Mouse (Mus musculus) lung, embryonic 14.5 days (tissue): Measurements from ENCODE around the gene Cdk13. TPM values are rescaled to one million over a fixed set of nuclear protein-coding genes. Genes with fewer than 3 reads are reported as not detected.
A peak's percentile ranks its signal among the peaks of the same experiment; 100 is the strongest.

Experiments used
- ATAC-seq: fragments of 200-750 bp; cut with Nextera tagmentation; 2 replicates; pipeline ENCODE4 v1.8.0; 2017; ENCODE audit warnings: mild to moderate bottlenecking, moderate TSS enrichment, moderate library complexity; ENCODE audit not compliant: insufficient read depth
- DNase-seq: peaks from one replicate; pipeline ENCODE4 v3.0.0-alpha.2; 2015
- H3K27ac ChIP-seq: fragments of 300-500 bp; sonication (generic); 2 replicates; pipeline ENCODE4 v1.5.1; 2014; ENCODE audit warnings: low read depth, mild to moderate bottlenecking, moderate library complexity
- H3K27me3 ChIP-seq: fragments of 300-500 bp; sonication (generic); 2 replicates; pipeline ENCODE4 v1.6.1; 2014; ENCODE audit warnings: low read length, control low read depth; ENCODE audit not compliant: insufficient read depth
- H3K36me3 ChIP-seq: fragments of 300-500 bp; sonication (generic); 2 replicates; pipeline ENCODE4 v1.6.1; 2014; ENCODE audit warnings: control low read depth; ENCODE audit not compliant: insufficient read depth
- H3K4me1 ChIP-seq: fragments of 300-500 bp; sonication (generic); 2 replicates; pipeline ENCODE4 v1.6.1; 2014; ENCODE audit warnings: antibody characterized with exemption, control low read depth; ENCODE audit not compliant: insufficient read depth
- H3K4me2 ChIP-seq: fragments of 300-500 bp; sonication (generic); 2 replicates; pipeline ENCODE4 v1.6.1; 2014; ENCODE audit warnings: mild to moderate bottlenecking
- H3K4me3 ChIP-seq: fragments of 300-500 bp; sonication (generic); 2 replicates; pipeline ENCODE4 v1.5.1; 2014; ENCODE audit warnings: low read depth, low read length
- H3K9ac ChIP-seq: fragments of 300-500 bp; sonication (generic); 2 replicates; pipeline ENCODE4 v1.6.1; 2014
- H3K9me3 ChIP-seq: fragments of 300-500 bp; sonication (generic); 2 replicates; pipeline ENCODE4 v1.6.1; 2016; ENCODE audit warnings: low read depth, low read length, control low read depth
- CTCF ChIP-seq: IDR thresholded peaks from 2 replicates; pipeline ENCODE4 v1.5.1; 2016; ENCODE audit warnings: antibody characterized with exemption, low read depth
- WGBS: fragments of 180-500 bp; shearing (Covaris S2); extraction: QIAGEN DNeasy Blood & Tissue Kit; methylation state at CpG from one replicate; pipeline ENCODE4 v1.1.7; 2014; 5-methylcytosine and 5-hydroxymethylcytosine counted together
- polyA plus RNA-seq: library from polyadenylated mRNA; unstranded; fragments of >200 nt; fragmentation: Nextera tagmentation; extraction: Ambion mirVana; gene quantifications from 2 replicates; pipeline ENCODE4 v1.2.1, GENCODE M21; 2014

Gene Cdk13
- polyA plus RNA-seq, 1 experiment from 2014 or later, result 27.6 TPM

DNA sequence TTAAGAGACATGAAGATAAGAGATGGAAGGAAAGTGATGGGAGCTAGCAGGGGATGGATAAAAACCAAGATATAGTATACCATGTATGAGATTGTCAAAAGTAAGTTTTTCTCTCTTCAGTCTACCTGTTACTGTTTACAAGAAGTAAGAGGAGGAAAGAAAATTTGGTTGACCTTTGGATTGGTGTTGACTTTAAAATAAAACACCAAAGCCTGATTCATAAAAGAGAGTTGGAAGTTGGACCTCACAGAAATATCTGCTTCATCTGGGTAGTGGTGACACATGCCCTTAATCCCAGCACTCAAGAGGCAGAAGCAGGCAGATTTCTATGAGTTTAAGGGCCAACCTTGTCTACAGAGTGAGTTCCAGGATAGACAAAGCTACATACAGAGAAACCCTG, 102.6 kb downstream of the Cdk13 start:
- no peak overlapping the region for H3K4me3 ChIP-seq
- no peak for TF ChIP-seq CTCF
- H3K9ac ChIP-seq, result no peak overlapping the region
- no peaks in the 10 kb centered on the region for H3K4me1 ChIP-seq
- H3K27me3 ChIP-seq, result no peaks in the 10 kb centered on the region
- ATAC-seq, result no peak
- no peak overlapping the region for H3K27ac ChIP-seq
- H3K36me3 ChIP-seq, result 0 out of 2 replicates have a peak, but pooled peaks cover 4% of the 10 kb centered on the region
- H3K4me2 ChIP-seq, result no peak overlapping the region
- DNase-seq, result no peak
- no peaks in the 10 kb centered on the region for H3K9me3 ChIP-seq

DNA sequence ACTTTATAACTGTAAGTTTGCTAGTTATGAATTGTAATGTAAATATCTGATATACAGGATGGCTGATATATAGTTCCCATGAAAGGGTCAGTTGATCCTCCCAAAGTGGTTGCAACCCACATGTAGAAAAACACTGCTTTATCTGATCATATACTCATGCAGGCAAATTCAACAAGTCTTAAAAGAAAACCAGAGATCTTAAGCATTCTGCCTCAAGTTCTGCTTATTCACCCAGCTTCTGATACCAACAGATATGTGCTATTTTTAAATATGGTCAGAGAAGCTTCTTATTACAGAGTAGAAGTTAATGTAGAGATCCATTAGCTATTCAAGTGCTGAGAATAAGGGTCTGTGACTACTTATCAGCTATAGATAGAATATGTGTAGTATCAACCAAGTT, 103.6 kb downstream of the Cdk13 start:
- 0 out of 2 replicates have a peak, but pooled peaks cover 4% of the 10 kb centered on the region for H3K36me3 ChIP-seq
- H3K9ac ChIP-seq, result no peak overlapping the region
- TF ChIP-seq CTCF, result no peak
- no peaks in the 10 kb centered on the region for H3K4me1 ChIP-seq
- no peaks in the 10 kb centered on the region for H3K27me3 ChIP-seq
- H3K9me3 ChIP-seq, result no peaks in the 10 kb centered on the region
- ATAC-seq (no peak), DNase-seq (no peak)
- H3K4me2 ChIP-seq, result no peak overlapping the region
- no peak overlapping the region for H3K4me3 ChIP-seq
- H3K27ac ChIP-seq, result no peak overlapping the region

DNA sequence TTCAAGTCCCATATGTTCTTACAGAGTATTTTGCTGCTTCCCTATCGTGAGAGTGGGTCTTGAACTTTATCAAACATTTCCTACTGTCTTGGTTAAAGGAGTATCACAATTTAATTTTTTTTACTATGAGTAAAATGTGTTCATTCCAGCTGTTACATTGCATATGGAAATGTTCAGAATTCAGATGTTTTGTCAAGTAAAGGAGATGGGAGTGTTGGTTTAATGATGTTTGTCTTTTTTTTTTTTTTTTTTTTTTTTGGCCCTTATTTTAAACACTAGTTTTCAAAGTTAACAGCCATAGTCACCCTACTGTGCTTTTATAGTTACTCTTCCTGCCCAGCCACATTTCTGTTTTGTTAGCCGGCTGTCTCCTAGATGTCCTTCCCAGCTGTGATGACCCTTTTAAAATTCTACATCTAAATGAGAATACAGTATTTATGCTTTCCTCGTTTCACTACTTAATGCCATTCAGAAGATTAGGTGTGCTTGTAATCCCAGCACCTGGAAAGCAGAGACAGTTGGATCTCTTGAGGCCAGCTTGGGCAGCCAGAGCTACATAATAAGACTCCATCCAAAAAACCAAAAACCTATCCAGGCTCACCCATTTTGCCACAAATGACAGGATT, 104.7 kb downstream of the Cdk13 start:
- H3K36me3 ChIP-seq, result 0 out of 2 replicates have a peak, but pooled peaks cover 4% of the 10 kb centered on the region
- no peak overlapping the region for H3K9ac ChIP-seq
- no peak for TF ChIP-seq CTCF
- no peak overlapping the region for H3K4me3 ChIP-seq
- no peaks in the 10 kb centered on the region for H3K4me1 ChIP-seq
- H3K4me2 ChIP-seq, result no peak overlapping the region
- H3K27ac ChIP-seq, result no peak overlapping the region
- no peaks in the 10 kb centered on the region for H3K27me3 ChIP-seq
- H3K9me3 ChIP-seq, result no peaks in the 10 kb centered on the region
- WGBS, result 90% methylated on average over 3 of the region's 3 CpGs
- DNase-seq (no peak), ATAC-seq (no peak)

DNA sequence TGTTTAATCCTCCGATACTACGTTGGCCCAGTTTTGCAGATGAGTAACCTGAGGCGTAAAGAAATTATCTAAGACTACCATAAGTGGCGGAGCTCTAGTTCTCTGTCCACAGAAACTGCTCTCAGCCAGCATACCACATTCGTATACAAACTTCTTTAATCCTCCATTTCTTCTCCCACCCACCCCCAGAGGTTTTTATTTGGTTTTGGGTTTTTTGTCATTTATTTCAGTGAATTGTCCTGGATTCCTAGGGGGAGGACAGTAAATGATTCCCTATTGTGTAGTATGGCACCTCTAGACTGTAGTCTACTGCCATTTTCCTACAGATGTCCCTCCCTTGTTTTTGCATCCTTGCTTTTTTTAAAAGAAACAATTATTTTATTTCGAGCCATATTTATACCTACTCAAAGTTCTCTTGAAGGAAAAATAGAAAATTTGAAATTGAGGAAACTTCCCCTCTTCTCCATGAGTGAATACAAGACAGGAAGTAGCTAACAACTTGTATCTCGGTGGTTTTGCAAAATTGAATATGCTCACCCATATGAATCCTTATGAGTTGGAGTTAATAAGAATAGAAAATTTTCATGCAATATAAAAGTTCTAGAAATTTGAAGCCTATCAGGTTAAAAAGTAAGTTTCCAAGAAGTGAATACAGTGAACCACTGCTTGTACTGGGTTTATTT, 108.9 kb downstream of the Cdk13 start:
- no peak for TF ChIP-seq CTCF
- peak; percentile 40 for DNase-seq
- Histone ChIP-seq H3K4me3 (peak overlapping the region; percentile 79), H3K4me2 (peak overlapping the region; percentile 79), H3K9me3 (no peaks in the 10 kb centered on the region), H3K9ac (peak overlapping the region; percentile 91), H3K27me3 (no peaks in the 10 kb centered on the region), H3K36me3 (0 out of 2 replicates have a peak, but pooled peaks cover 4% of the 10 kb centered on the region), H3K4me1 (0 out of 2 replicates have a peak, but pooled peaks cover 4% of the 10 kb centered on the region), H3K27ac (peak overlapping the region; percentile 94)
- ATAC-seq, result no peak
- WGBS, result 9% methylated on average over 7 of the region's 7 CpGs

DNA sequence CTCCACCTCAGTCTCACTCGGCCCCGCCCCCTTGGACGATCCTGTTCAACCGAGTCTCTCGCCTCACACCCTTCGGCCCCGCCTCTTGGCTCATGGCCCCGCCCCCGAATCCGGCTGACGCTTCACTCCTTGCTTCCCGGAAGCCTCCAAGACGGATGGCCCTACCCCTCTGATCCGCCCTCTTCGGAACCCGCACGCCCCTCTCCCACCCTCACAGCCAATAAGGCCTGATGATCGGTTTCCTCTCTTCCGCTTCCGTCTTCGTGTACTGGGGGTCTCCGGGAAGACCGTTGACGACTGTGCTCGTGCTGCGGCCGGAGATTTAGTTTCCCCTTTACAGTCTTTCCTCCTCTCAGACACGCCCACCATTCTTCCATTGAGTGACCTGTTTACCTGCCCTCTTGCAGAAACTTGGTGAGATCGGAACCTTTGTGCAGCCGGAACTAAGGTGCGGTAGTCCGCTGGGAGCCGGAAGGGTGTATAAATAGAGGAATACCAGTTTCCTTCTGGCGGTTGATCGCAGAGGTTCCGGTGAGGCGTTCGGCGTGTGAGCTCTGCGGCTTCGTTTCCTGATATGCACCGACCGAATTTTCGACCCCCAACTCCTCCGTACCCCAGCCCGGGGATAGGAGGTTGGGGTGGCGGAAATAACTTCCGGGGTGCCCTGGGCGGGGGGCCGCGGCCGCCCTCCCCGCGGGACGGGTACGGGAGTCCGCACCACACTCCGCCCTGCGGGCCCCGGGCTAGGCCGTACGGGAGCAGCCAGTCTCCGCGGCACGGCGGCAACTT, 109.8 kb downstream of the Cdk13 start, which contains the start of the genes Mplkip and Sugct:
Mplkip (plus strand) TSS at position 282 of the 789 bp plus-strand sequence.
Sugct (minus strand) TSS at position 643 of the 789 bp plus-strand sequence.
- ATAC-seq, result peak; percentile 99
- Histone ChIP-seq H3K4me1 (0 out of 2 replicates have a peak, but pooled peaks cover 4% of the 10 kb centered on the region), H3K27ac (peak within 1 kb of the TSS; percentile 94), H3K9ac (peak within 1 kb of the TSS; percentile 91), H3K27me3 (no peaks in the 10 kb centered on the region), H3K4me3 (peak within 1 kb of the TSS; percentile 79), H3K36me3 (0 out of 2 replicates have a peak, but pooled peaks cover 4% of the 10 kb centered on the region), H3K9me3 (no peaks in the 10 kb centered on the region), H3K4me2 (peak within 1 kb of the TSS; percentile 79)
- no peak for TF ChIP-seq CTCF
- WGBS, result under 1% methylated on average over 66 of the region's 66 CpGs
- DNase-seq, result peak; percentile 100

DNA sequence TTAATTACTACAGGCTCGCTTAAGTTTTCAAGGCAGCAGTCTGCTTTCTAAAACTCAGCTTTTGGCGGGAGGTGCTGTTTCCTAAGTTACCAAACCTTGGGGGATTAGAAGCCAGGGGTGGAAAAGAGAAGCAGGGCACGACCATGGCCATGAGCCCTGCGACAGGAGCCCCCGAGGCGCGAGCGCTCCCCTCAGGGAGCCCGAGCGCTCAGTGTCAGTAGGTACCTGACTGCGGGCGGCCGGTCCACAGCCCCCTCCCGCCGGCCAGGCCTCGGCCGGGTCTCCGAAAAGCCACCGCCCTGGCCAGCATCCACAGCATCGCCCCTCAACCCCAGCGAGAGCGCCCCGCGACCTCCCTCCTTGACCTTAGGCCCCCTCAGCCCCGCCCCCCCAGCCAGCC, 110.5 kb downstream of the Cdk13 start:
- Histone ChIP-seq H3K27ac (peak overlapping the region; percentile 48), H3K4me3 (peak overlapping the region; percentile 79), H3K9ac (peak overlapping the region; percentile 73), H3K4me1 (0 out of 2 replicates have a peak, but pooled peaks cover 4% of the 10 kb centered on the region), H3K9me3 (no peaks in the 10 kb centered on the region), H3K4me2 (peak overlapping the region; percentile 60), H3K27me3 (no peaks in the 10 kb centered on the region), H3K36me3 (0 out of 2 replicates have a peak, but pooled peaks cover 4% of the 10 kb centered on the region)
- ATAC-seq (peak; percentile 80), DNase-seq (no peak)
- WGBS, result 0% methylated on average over 24 of the region's 25 CpGs
- TF ChIP-seq CTCF, result no peak
